Mouse (Mus musculus): ENCODE data around the gene Snap47.

GRCm38 (mm10) chr11:59458973-59459372 lies 8.0 kb upstream of the Snap47 start:
- TF ChIP-seq MAX (IDR thresholded peaks at IDR 0.05; ENCODE audit: low read length) (no peak), CTCF (conservative IDR thresholded peaks at IDR 0.05 in 1 of 2, IDR thresholded peaks at IDR 0.05 in 1 of 2; ENCODE audit: low read depth in 2 of 2, low read length in 2 of 2) (no peak), TCF12 (IDR thresholded peaks at IDR 0.05; ENCODE audit: low read depth, low read length) (no peak), EP300 (IDR thresholded peaks at IDR 0.05; ENCODE audit: low read length) (no peak), MAZ (IDR thresholded peaks at IDR 0.05; ENCODE audit: low read depth, low read length) (no peak), MAFK (IDR thresholded peaks at IDR 0.05; ENCODE audit: insufficient replicate concordance, low read length) (no peak), POLR2A (IDR thresholded peaks at IDR 0.05; ENCODE audit: low read depth, low read length) (no peak), RCOR1 (conservative IDR thresholded peaks at IDR 0.05; ENCODE audit: low read depth, low read length) (no peak), SMC3 (IDR thresholded peaks at IDR 0.05; ENCODE audit: low read depth, low read length) (no peak), CHD2 (IDR thresholded peaks at IDR 0.05; ENCODE audit: low read length) (no peak), HCFC1 (IDR thresholded peaks at IDR 0.05; ENCODE audit: low read depth, low read length) (no peak), ZMIZ1 (IDR thresholded peaks at IDR 0.05; ENCODE audit: low read depth, low read length) (no peak), ELF1 (IDR thresholded peaks at IDR 0.05; ENCODE audit: low read depth, low read length) (no peak)

Data from CH12.LX (cell line).